Mouse (Mus musculus): ENCODE results near the gene Zfp867. TPM values are rescaled to one million over a fixed set of nuclear protein-coding genes. Genes with fewer than 3 reads are reported as not detected.

Gene Zfp867
- polyA plus RNA-seq, 1 experiment from 2014 or later: 9.3 TPM

DNA sequence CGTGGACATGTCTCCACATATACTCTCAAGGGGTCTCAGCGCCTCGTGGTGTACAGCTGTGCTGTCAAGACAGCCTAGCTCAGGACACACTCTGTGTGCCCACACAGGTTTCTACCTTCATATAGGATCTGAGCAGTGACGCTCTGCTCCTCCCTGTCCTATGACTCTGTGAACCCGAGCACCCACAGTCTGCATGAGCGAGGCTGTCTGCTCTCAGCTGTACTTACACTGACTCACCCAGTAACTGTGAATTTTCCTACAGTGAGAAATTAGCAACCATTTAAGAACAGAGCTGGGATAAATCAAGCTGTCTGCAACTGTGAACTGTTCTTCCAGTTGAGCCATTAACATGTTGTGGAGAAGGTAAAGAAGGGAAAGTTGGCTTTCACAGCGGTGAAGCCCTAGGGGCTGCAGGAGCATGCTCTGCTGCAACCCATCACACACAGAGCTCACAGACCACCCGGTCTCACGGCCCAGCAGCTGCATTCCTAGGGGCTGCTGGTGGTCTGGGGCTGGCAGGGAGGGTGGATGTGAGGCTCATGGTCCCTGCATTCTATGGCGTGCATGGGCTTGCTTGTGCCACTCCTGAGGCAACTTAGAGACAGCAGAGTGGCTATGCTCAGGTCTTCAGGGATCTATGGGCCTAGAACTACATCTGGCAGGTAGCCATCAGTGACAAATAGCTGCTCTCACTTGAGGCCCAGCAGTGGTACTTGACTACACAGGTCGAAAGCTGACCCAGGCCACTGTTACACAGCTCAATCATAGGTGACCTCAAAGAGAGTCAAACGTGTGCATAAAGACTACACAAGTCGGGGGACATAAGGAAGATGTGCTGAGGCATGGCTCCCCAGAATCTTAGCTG is 59.0 kb downstream of the Zfp867 start:
- Histone ChIP-seq H3K9me3 (no peaks in the 10 kb centered on the region), H3K4me1 (peaks cover 18% of the 10 kb centered on the region), H3K36me3 (replicated peaks) (peaks cover 64% of the 10 kb centered on the region), H3K4me3 (no peak overlapping the region), H3K27ac (no peak overlapping the region), H3K27me3 (ENCODE audit: poor library complexity, severe bottlenecking) (no peaks in the 10 kb centered on the region)
- 88% methylated on average over 13 of the region's 13 CpGs for WGBS
- no peak for DNase-seq (ENCODE audit: extremely low spot score, low spot score)

GRCm38 (mm10) chr11:59412058-59412457 is 60.2 kb downstream of the Zfp867 start:
- no peak for DNase-seq (ENCODE audit: extremely low spot score, low spot score)
- Histone ChIP-seq H3K36me3 (replicated peaks) (peaks cover 68% of the 10 kb centered on the region), H3K27ac (0 out of 2 replicates have a peak overlapping the region, but pooled peaks have one; percentile 17), H3K27me3 (ENCODE audit: poor library complexity, severe bottlenecking) (no peaks in the 10 kb centered on the region), H3K9me3 (no peaks in the 10 kb centered on the region), H3K4me1 (peaks cover 18% of the 10 kb centered on the region), H3K4me3 (no peak overlapping the region)
- WGBS: 79% methylated on average over 6 of the region's 6 CpGs

Other genes with a start within 250 kb of the Zfp867 start
- gene Arf1, start 244.2 kb downstream of the Zfp867 start, polyA plus RNA-seq (2016; fragmentation: Nextera tagmentation; extraction: Ambion mirVana): 613 and 629 TPM in 2 replicates
- gene Wnt3a, start 181.7 kb downstream of the Zfp867 start, polyA plus RNA-seq (2016; fragmentation: Nextera tagmentation; extraction: Ambion mirVana): 8.4 and 11.8 TPM in 2 replicates
- gene Wnt9a, start 165.5 kb downstream of the Zfp867 start, polyA plus RNA-seq (2016; fragmentation: Nextera tagmentation; extraction: Ambion mirVana): 9.9 and 10.9 TPM in 2 replicates
- not detected in 2 replicates for gene Prss38, start 96.8 kb downstream of the Zfp867 start, polyA plus RNA-seq (2016; fragmentation: Nextera tagmentation; extraction: Ambion mirVana)
- 19.7 and 20.9 TPM in 2 replicates for gene Jmjd4, start 22.4 kb downstream of the Zfp867 start, polyA plus RNA-seq (2016; fragmentation: Nextera tagmentation; extraction: Ambion mirVana)
- gene Snap47, start 21.3 kb downstream of the Zfp867 start, polyA plus RNA-seq (2016; fragmentation: Nextera tagmentation; extraction: Ambion mirVana): 111 and 114 TPM in 2 replicates
- 43.1 and 44.2 TPM in 2 replicates for gene Zkscan17, start 54.3 kb upstream of the Zfp867 start, polyA plus RNA-seq (2016; fragmentation: Nextera tagmentation; extraction: Ambion mirVana)
- 0.04 TPM in 1 of 2 replicates, not detected in the other for gene Nlrp3, start 69.1 kb upstream of the Zfp867 start, polyA plus RNA-seq (2016; fragmentation: Nextera tagmentation; extraction: Ambion mirVana)
- gene Olfr222, start 103.8 kb upstream of the Zfp867 start, polyA plus RNA-seq (2016; fragmentation: Nextera tagmentation; extraction: Ambion mirVana): not detected in 2 replicates
- not detected in 2 replicates for gene Olfr223, start 120.8 kb upstream of the Zfp867 start, polyA plus RNA-seq (2016; fragmentation: Nextera tagmentation; extraction: Ambion mirVana)
- 24.8 and 28.3 TPM in 2 replicates for gene Mprip, start 188.8 kb upstream of the Zfp867 start, polyA plus RNA-seq (2016; fragmentation: Nextera tagmentation; extraction: Ambion mirVana)